Mouse (Mus musculus): ENCODE results near the gene Arid1a. TPM values are rescaled to one million over a fixed set of nuclear protein-coding genes. Genes with fewer than 3 reads are reported as not detected.

The Arid1a gene
- polyA plus RNA-seq, 1 experiment from 2014 or later, result 21.6 TPM

DNA sequence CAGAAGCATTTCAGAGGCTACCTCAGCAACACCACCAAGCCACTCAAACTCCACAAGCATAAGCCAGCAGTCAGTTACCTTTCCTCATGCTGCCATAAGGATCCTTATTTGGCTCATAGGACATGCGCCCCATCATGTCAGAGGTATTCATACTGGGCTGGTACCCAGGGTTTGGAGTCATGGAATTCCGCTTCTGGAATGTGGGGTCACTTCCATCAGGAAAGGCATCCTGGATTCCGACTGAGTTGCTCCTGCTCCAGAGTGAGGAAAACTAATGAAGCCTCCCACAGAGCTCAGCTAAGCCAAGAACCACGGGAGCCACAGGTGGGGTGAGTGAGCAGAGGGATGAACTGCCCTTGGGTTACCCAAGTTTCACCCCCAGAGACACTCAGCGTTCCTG lies 69.4 kb downstream of the Arid1a start:
- Histone ChIP-seq H3K4me3 (replicated peaks) (no peak overlapping the region), H3K36me3 (peaks cover 80% of the 10 kb centered on the region), H3K27me3 (replicated peaks) (no peaks in the 10 kb centered on the region), H3K27ac (no peak overlapping the region), H3K9ac (no peak overlapping the region), H3K4me2 (replicated peaks) (no peak overlapping the region), H3K4me1 (replicated peaks) (peaks cover 30% of the 10 kb centered on the region), H3K9me3 (no peaks in the 10 kb centered on the region)
- ATAC-seq, result no peak
- WGBS, result 89% methylated on average over 5 of the region's 5 CpGs

DNA sequence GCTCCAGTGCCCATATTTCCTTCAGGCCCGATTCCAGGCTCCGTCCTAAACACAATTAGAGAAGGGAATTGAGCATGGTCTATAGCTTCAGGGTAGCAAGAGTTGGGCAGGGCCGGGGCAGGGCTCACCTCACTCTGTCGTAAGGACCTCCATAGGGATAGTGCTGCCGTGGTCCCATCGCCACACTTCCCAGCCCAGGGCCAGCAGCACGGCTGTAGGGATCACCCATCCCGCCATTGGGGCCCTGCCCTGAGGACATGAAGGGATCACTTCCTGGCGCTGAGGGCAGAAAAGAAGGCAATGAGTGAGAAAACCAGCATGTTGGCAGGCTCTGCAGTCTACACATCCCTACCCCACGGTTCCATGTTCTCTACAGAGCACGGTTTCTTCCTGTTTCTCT lies 70.1 kb downstream of the Arid1a start:
- H3K27me3 ChIP-seq (replicated peaks), result no peaks in the 10 kb centered on the region
- H3K4me1 ChIP-seq (replicated peaks), result peaks cover 30% of the 10 kb centered on the region
- 89% methylated on average over 11 of the region's 11 CpGs for WGBS
- ATAC-seq, result no peak
- no peak overlapping the region for H3K27ac ChIP-seq
- H3K4me3 ChIP-seq (replicated peaks), result no peak overlapping the region
- no peak overlapping the region for H3K4me2 ChIP-seq (replicated peaks)
- H3K36me3 ChIP-seq, result peaks cover 76% of the 10 kb centered on the region
- H3K9ac ChIP-seq, result no peak overlapping the region
- H3K9me3 ChIP-seq, result no peaks in the 10 kb centered on the region

DNA sequence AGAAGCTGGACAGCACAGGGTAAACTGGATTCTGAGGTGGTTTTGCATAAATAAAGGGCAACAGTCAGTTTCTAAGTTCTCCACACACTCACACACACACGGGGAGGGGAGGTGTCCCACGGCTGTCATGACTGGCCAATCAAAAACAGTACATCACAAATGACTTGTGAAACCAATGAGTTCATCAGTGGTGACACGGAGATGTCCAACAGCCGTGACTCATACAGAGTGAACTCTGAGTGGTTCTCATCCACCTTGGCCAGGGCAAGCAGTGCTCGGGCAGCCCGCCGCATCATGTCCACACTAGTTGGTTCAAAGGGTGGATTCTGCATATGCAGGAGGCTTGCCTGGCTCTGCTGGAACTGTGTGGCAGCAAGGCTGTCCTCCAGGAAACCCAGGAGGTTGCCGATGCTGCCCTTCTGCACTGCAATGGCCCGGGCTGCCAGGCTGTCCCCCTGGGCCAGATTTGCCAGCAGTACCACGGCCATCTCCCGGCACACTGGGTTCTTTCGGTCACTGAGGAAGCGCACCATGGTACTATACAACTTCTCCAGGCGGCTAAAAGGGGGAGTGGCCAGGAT lies 76.3 kb downstream of the Arid1a start:
- Histone ChIP-seq H3K27ac (no peak overlapping the region), H3K4me2 (replicated peaks) (no peak overlapping the region), H3K4me3 (replicated peaks) (no peak overlapping the region), H3K9ac (no peak overlapping the region), H3K27me3 (replicated peaks) (no peaks in the 10 kb centered on the region), H3K36me3 (peaks cover 50% of the 10 kb centered on the region), H3K4me1 (replicated peaks) (peaks cover 19% of the 10 kb centered on the region), H3K9me3 (no peaks in the 10 kb centered on the region)
- 86% methylated on average over 14 of the region's 14 CpGs for WGBS
- 0 out of 2 replicates have a peak, but pooled peaks have one; percentile 7 for ATAC-seq

DNA sequence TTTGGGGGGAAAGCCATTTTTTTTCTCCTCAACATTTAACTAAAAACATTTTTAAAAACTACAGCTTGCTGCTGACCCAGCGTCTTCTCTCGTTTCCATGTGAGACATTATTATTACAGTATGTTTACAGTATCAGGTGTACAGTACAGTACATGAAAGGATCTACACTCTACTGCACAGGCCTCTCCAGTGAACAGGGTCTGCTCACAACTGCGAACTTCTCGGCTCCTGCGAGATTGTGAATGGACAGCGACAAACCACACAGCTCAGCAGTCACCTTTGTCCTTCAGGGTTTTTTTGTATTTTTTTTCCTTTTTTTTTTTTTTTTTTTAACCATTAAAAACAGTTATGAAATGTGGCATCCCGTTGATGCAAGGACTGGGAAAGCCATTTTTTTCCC lies 76.9 kb downstream of the Arid1a start:
- Histone ChIP-seq H3K9ac (no peak overlapping the region), H3K36me3 (peaks cover 43% of the 10 kb centered on the region), H3K27ac (no peak overlapping the region), H3K9me3 (no peaks in the 10 kb centered on the region), H3K4me2 (replicated peaks) (no peak overlapping the region), H3K4me1 (replicated peaks) (peaks cover 20% of the 10 kb centered on the region), H3K27me3 (replicated peaks) (no peaks in the 10 kb centered on the region), H3K4me3 (replicated peaks) (no peak overlapping the region)
- 76% methylated on average over 7 of the region's 7 CpGs for WGBS
- no peak for ATAC-seq

DNA sequence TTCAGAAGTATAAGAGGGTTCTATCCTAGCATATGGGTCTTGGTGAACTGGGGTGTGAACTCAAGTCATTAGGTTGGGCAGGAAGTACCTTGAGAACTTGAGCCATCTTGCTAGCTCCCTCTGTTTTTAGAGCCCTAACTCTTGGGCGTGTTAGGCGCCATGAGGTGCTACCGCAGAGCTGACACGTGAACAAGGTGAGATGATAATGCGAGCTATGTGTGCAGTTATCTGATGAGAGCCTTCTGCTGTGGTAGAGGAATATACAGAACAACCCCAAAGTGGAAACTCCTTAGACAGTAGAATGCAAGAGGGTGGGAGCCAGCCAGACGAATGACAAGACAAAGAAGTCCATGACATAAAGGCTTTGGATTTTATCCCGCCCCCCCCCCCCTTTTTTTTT lies 79.3 kb downstream of the Arid1a start:
- H3K4me3 ChIP-seq (replicated peaks), result no peak overlapping the region
- no peak overlapping the region for H3K9ac ChIP-seq
- no peaks in the 10 kb centered on the region for H3K27me3 ChIP-seq (replicated peaks)
- 65% methylated on average over 7 of the region's 7 CpGs for WGBS
- no peaks in the 10 kb centered on the region for H3K9me3 ChIP-seq
- H3K4me1 ChIP-seq (replicated peaks), result peaks cover 33% of the 10 kb centered on the region
- ATAC-seq, result no peak
- peaks cover 24% of the 10 kb centered on the region for H3K36me3 ChIP-seq
- H3K27ac ChIP-seq, result no peak overlapping the region
- H3K4me2 ChIP-seq (replicated peaks), result no peak overlapping the region

DNA sequence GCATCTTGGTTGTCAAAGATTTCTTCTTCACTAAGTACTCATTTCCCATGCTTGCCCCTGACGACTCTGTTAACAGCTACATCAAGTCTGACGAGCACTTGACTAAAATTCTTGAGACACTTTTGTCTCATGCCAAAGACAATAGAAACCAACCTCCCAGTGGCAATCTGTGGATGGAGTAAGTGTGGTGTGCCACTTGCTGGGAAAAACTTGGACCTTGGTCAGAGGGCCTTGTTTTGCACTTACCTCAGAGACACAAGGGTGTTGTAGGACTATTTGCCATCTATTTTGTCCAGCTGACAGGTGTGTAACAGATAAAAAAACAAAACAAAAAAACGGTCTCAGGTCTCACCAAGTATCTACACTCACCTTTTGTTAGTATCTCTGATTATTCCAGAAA lies 80.4 kb downstream of the Arid1a start:
- Histone ChIP-seq H3K36me3 (peaks cover 18% of the 10 kb centered on the region), H3K4me2 (replicated peaks) (no peak overlapping the region)
- WGBS, result 25% methylated on average over 3 of the region's 3 CpGs

DNA sequence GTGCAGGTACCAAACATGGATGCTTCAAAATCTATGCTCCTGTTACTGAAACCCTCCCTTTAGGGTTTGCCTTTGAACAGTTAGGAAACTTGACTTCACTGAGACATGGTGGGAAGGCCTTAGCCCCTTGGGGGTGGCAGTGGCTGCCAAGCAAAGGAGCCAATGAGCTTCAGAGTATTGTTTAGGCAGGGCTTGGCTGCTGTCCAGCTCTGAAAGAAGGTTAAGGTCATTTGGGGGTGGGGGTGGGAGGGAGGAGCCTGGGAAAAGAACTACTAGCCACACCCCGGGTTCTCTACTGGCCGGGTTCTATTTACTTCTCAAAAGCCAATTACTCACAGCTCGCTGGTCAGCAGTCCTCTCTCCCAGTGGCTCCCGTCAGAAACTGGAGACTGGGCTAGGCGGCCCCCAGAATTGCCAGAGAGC lies 81.0 kb downstream of the Arid1a start:
- no peak overlapping the region for H3K9ac ChIP-seq
- H3K36me3 ChIP-seq, result peaks cover 13% of the 10 kb centered on the region
- H3K4me2 ChIP-seq (replicated peaks), result no peak overlapping the region; the same call in 1 of the 2 replicates
- H3K4me3 ChIP-seq (replicated peaks), result no peak overlapping the region
- peaks cover 36% of the 10 kb centered on the region for H3K4me1 ChIP-seq (replicated peaks)
- WGBS, result 6% methylated on average over 5 of the region's 5 CpGs
- H3K9me3 ChIP-seq, result no peaks in the 10 kb centered on the region
- H3K27me3 ChIP-seq (replicated peaks), result no peaks in the 10 kb centered on the region
- ATAC-seq, result peak; percentile 9; the same call in 1 of the 2 replicates
- H3K27ac ChIP-seq, result peak overlapping the region; percentile 58; the same call in 1 of the 2 replicates

More for the DNA sequence above, 80.4 kb downstream of the Arid1a start:
- H3K4me3 ChIP-seq (replicated peaks), result no peak overlapping the region
- H3K27ac ChIP-seq, result peak overlapping the region; percentile 58; the same call in 1 of the 2 replicates
- no peak overlapping the region for H3K9ac ChIP-seq
- ATAC-seq, result no peak
- peaks cover 33% of the 10 kb centered on the region for H3K4me1 ChIP-seq (replicated peaks)
- H3K9me3 ChIP-seq, result no peaks in the 10 kb centered on the region
- no peaks in the 10 kb centered on the region for H3K27me3 ChIP-seq (replicated peaks)

DNA sequence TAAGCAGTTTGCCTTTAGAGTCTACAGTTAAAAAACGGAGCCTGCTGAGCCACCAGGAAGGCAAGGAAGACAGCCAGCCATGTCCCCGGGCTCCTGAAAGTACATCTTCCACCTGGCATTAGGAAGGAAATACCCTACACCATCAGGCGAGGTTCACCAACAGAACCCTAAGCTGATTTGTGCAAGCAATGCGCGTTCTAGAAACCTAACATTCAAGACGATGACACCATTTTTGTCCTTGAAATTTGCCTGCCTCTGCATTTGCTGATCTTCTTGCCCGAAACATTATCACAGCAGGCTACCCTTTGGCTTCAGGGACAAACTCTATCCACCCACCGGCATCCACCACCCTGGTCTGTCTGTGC lies 82.3 kb downstream of the Arid1a start:
- ATAC-seq, result no peak
- Histone ChIP-seq H3K4me1 (replicated peaks) (peaks cover 48% of the 10 kb centered on the region), H3K27me3 (replicated peaks) (no peaks in the 10 kb centered on the region), H3K27ac (peak overlapping the region; percentile 98), H3K4me3 (replicated peaks) (no peak overlapping the region), H3K9ac (no peak overlapping the region), H3K9me3 (no peaks in the 10 kb centered on the region), H3K4me2 (replicated peaks) (peak overlapping the region; percentile 72), H3K36me3 (peaks cover 5% of the 10 kb centered on the region; the same call in 1 of the 2 replicates)
- WGBS, result 54% methylated on average over 8 of the region's 8 CpGs

DNA sequence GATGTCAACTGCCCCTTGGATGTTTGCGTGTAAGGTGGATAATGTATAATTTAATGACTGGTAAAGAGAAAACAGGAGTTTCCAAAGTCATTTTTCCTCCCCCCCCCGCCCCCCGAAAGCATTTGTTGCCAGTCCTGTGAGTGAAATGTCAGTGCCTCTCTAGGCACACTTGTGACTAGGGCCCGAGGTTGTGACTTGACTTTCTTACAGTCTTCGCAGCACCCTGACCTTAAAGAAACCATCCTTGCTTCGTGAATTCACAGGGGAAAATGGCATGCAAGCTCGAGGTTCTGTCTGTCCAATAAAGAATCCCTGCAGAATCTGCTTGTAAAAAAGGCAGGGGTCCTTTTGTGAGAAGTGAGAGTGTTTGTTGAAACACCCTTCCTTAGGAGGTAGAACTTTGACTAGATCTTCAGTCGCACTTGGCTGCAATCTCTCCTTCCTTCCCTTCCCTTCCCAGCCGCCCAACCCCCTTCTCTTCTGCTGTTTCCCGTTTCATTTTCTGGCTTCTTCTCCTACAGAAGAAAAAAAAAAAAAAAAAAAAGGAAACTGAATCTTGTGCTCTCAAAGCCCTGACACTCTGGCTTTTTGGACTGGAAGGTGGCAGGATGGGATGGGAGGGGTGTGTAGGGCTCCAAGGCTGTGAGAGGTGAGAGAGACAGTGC lies 82.8 kb downstream of the Arid1a start:
- H3K4me2 ChIP-seq (replicated peaks), result peak overlapping the region; percentile 72
- peak overlapping the region; percentile 62; the same call in 1 of the 2 replicates for H3K4me3 ChIP-seq (replicated peaks)
- no peak for ATAC-seq
- H3K27me3 ChIP-seq (replicated peaks), result no peaks in the 10 kb centered on the region
- H3K9me3 ChIP-seq, result no peaks in the 10 kb centered on the region
- WGBS, result 22% methylated on average over 10 of the region's 10 CpGs
- H3K4me1 ChIP-seq (replicated peaks), result peaks cover 48% of the 10 kb centered on the region
- H3K27ac ChIP-seq, result peak overlapping the region; percentile 98
- H3K9ac ChIP-seq, result peak overlapping the region; percentile 80; the same call in 1 of the 2 replicates
- 0 out of 2 replicates have a peak, but pooled peaks cover 3% of the 10 kb centered on the region for H3K36me3 ChIP-seq

DNA sequence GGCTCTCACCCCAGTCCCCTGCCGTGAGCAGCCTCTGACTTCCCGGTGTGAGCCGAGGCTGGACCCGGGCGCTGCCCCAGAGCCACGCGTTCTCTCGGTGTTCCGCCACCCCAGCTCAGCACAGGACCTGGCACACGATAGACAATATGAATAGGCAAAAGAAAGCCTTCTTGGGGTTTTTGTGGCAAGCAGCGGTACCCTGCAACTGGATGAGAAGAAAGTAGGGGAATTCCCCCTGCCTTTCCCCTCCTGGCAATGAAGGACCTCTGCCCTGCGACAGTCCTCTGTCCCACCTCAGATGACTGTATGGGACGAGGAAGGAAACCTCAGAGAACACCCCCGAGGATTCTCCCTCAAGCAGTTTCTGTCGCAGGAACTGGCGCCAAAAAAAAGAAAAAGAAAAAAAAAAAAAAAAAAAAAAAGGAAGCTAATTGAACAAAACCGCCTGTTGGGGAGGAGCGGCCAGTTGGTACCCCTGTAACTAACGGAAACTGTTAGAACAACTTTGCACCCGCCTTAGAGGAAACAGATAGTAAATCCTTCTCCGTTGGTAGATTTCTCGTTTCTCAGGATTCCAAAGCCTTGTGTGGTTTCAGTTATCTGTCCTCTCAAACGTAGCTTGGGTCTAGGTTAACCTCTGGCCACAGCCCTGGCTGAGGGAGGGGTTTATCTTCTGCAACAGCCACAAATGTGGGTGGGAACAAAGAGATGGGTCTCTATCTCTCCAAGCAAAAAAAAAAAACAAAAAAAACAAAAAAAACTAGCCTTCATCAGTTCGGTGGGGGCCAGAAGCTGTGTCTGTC lies 83.5 kb downstream of the Arid1a start:
- Histone ChIP-seq H3K9ac (peak overlapping the region; percentile 80), H3K27ac (peak overlapping the region; percentile 98), H3K4me1 (replicated peaks) (peaks cover 48% of the 10 kb centered on the region), H3K4me3 (replicated peaks) (peak overlapping the region; percentile 62), H3K27me3 (replicated peaks) (no peaks in the 10 kb centered on the region), H3K9me3 (no peaks in the 10 kb centered on the region), H3K4me2 (replicated peaks) (peak overlapping the region; percentile 72), H3K36me3 (0 out of 2 replicates have a peak, but pooled peaks cover 3% of the 10 kb centered on the region)
- WGBS, result under 1% methylated on average over 23 of the region's 24 CpGs
- ATAC-seq, result peak; percentile 4; the same call in 1 of the 2 replicates

DNA sequence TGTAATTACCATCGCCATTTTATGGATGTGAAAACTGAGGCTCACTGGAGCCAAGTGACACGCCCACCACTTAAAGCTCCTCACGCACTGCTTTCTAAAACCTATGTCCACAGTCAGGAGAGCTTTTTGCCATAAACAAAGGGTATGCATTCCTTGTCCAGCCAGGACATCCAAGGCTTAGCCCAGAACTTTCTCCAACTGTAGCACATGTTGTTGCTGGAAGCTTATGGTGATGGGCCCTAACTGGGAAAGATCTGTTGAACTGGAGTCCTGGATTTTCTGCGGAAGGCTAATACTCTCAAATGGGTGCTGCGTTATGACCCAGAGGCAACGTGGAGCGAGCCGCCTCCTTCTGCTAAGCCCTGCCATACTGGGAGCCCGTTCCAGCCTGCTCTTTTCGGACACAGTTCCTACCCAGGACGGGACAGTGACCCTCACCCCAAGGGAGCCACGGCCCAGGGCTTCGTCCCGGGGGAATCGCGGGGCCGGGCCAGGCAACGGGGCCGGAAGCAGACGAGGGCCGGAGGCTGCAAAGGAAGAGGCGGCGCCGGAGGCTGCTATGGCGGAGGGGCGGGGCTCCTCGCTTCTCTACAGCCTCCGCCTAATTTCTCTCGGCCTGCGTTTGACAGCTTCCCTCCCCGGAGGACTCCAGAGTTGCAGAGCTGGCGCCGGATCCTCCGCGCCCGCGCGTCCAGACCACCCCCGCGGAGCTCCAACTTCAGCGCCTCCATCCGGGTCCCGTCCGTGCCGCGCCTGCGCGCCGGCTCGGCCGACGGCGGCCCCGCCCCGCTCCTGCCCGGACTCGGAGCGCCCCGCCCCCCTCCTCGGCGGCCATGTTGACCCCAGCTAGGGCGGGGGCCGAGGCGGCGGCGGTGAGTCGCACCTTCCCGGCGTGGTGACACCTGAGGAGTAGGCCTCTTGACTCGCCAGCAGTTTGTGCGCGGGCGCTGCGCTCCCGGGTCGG lies 84.4 kb downstream of the Arid1a start, which contains the start of gene Pigv:
Gene Pigv (minus strand): TSS at position 767 of the 964 bp plus-strand sequence.
- ATAC-seq, result peak; percentile 94
- no peaks in the 10 kb centered on the region for H3K9me3 ChIP-seq
- H3K4me3 ChIP-seq (replicated peaks), result peak within 1 kb of the TSS; percentile 62
- under 1% methylated on average over 75 of the region's 76 CpGs for WGBS
- H3K27me3 ChIP-seq (replicated peaks), result no peaks in the 10 kb centered on the region
- 0 out of 2 replicates have a peak, but pooled peaks cover 6% of the 10 kb centered on the region for H3K36me3 ChIP-seq
- H3K4me1 ChIP-seq (replicated peaks), result peaks cover 46% of the 10 kb centered on the region
- H3K27ac ChIP-seq, result peak within 1 kb of the TSS; percentile 98
- H3K9ac ChIP-seq, result peak within 1 kb of the TSS; percentile 80
- peak within 1 kb of the TSS; percentile 72 for H3K4me2 ChIP-seq (replicated peaks)

All from intestine, embryonic 15.5 days (tissue).